Mouse (Mus musculus) ES-E14 (cell line): Measurements from ENCODE around the gene Gm28048. TPM values are rescaled to one million over a fixed set of nuclear protein-coding genes. Genes with fewer than 3 reads are reported as not detected.

Source experiments
- DNase-seq: peaks from one replicate; pipeline ENCODE4 v3.0.0-alpha.2; 2013; ENCODE audit warnings: low read depth, low spot score
- H3K27ac ChIP-seq: 2 replicates; pipeline ENCODE4 v1.5.1; 2012; ENCODE audit warnings: low read depth, mild to moderate bottlenecking, low read length, moderate library complexity, mixed read lengths; ENCODE audit not compliant: poor library complexity, insufficient read depth, severe bottlenecking
- H3K36me3 ChIP-seq: 2 replicates; pipeline ENCODE4 v1.6.1; 2012; ENCODE audit warnings: mild to moderate bottlenecking, low read length, moderate library complexity, mixed read lengths; ENCODE audit not compliant: control insufficient read depth, poor library complexity, insufficient read depth, severe bottlenecking
- H3K4me1 ChIP-seq, 2 experiments: fragments of 150-350 bp in 1 of 2; sonication (generic) in 1 of 2; 2 replicates each; pipeline ENCODE4 v1.6.1; 2012; ENCODE audit warnings: low read length in 2 of 2, mild to moderate bottlenecking in 1 of 2, mixed read lengths in 1 of 2; ENCODE audit not compliant: control insufficient read depth in 2 of 2, insufficient read depth in 2 of 2, poor library complexity in 1 of 2
- H3K4me3 ChIP-seq, 2 experiments: fragments of 150-350 bp in 1 of 2; sonication (generic) in 1 of 2; 2 replicates each; pipeline ENCODE4 v1.5.1; 2012; ENCODE audit warnings: low read length in 2 of 2, low read depth in 1 of 2, mild to moderate bottlenecking in 1 of 2, mixed read lengths in 1 of 2; ENCODE audit not compliant: insufficient read depth in 1 of 2, poor library complexity in 1 of 2, severe bottlenecking in 1 of 2
- H3K9ac ChIP-seq: 2 replicates; pipeline ENCODE4 v1.6.1; 2012; ENCODE audit warnings: low read depth, mild to moderate bottlenecking, low read length, mixed read lengths; ENCODE audit not compliant: poor library complexity, insufficient read depth, severe bottlenecking
- H3K9me3 ChIP-seq: fragments of 150-350 bp; sonication (generic); 2 replicates; pipeline ENCODE4 v1.6.1; 2012; ENCODE audit warnings: low read depth, mild to moderate bottlenecking, low read length; ENCODE audit not compliant: control insufficient read depth, insufficient read depth
- CHD2 ChIP-seq: IDR thresholded peaks from 2 replicates; pipeline ENCODE4 v1.6.1; 2014; ENCODE audit warnings: mild to moderate bottlenecking, low read depth, low read length, inconsistent platforms
- HCFC1 ChIP-seq: IDR thresholded peaks from 2 replicates; pipeline ENCODE4 v1.6.1; 2012; ENCODE audit warnings: low read length, inconsistent platforms, borderline replicate concordance; ENCODE audit not compliant: insufficient read depth
- MAFK ChIP-seq: IDR thresholded peaks from 2 replicates; pipeline ENCODE4 v1.6.1; 2014; ENCODE audit warnings: mild to moderate bottlenecking, low read depth, low read length, inconsistent platforms; ENCODE audit not compliant: insufficient read depth
- ZC3H11A ChIP-seq: IDR thresholded peaks from 2 replicates; pipeline ENCODE4 v1.6.1; 2012; ENCODE audit warnings: low read depth, mild to moderate bottlenecking, inconsistent platforms, low read length, borderline replicate concordance
- ZNF384 ChIP-seq: IDR thresholded peaks from 2 replicates; pipeline ENCODE4 v1.6.1; 2012; ENCODE audit warnings: low read depth, low read length, inconsistent platforms
- in situ Hi-C, 2 experiments: fragments of 600-800 bp; cut with MboI; formaldehyde crosslinking; loops; one replicate each; pipeline ENCODE4 v1.15.1; 2025; ENCODE audit warnings: low sequenced_read_pairs in 2 of 2, inconsistent platforms in 1 of 2; ENCODE audit not compliant: unreplicated experiment in 2 of 2
- total RNA-seq: library from RNA; depleted of rRNA; stranded (reverse); fragments of 300-350 nt; gene quantifications from 2 replicates; pipeline ENCODE4 v1.2.3, GENCODE M21; 2012

Gene Gm28048
- total RNA-seq, 1 experiment: 16.3 TPM

- TF ChIP-seq MAFK: no peak
- no peak for TF ChIP-seq HCFC1
- TF ChIP-seq ZNF384: no peak
- TF ChIP-seq ZC3H11A: no peak
- no peak for TF ChIP-seq CHD2
- H3K4me1 ChIP-seq: peaks cover 21 to 22% of the 10 kb centered on the region in 2 experiments
- no peak overlapping the region for H3K27ac ChIP-seq
- in situ Hi-C loops: no loop called here
- DNase-seq: no peak
- H3K4me3 ChIP-seq: no peak overlapping the region
- peaks cover 25% of the 10 kb centered on the region for H3K36me3 ChIP-seq
- no peaks in the 10 kb centered on the region for H3K9me3 ChIP-seq
- no peak overlapping the region for H3K9ac ChIP-seq
Observed at GRCm38 (mm10) chr11:22836269-22836668, 145.6 kb downstream of the Gm28048 start.

- no peak for DNase-seq
- Histone ChIP-seq H3K9ac (no peak overlapping the region; the same call in 1 of the 2 replicates), H3K4me3 (no peak overlapping the region), H3K4me1 (peaks cover 27 to 30% of the 10 kb centered on the region in 2 experiments), H3K27ac (peak overlapping the region; percentile 37), H3K36me3 (peaks cover 24% of the 10 kb centered on the region), H3K9me3 (no peaks in the 10 kb centered on the region)
- in situ Hi-C loops: no loop called here
- TF ChIP-seq ZNF384 (no peak), MAFK (no peak), CHD2 (no peak), HCFC1 (no peak), ZC3H11A (no peak)
Observed at GRCm38 (mm10) chr11:22832600-22832999, 149.3 kb downstream of the Gm28048 start.

- no peak overlapping the region for H3K4me3 ChIP-seq
- H3K9me3 ChIP-seq: no peaks in the 10 kb centered on the region
- in situ Hi-C loops: no loop called here
- H3K36me3 ChIP-seq: peaks cover 21% of the 10 kb centered on the region
- H3K4me1 ChIP-seq: peaks cover 27 to 30% of the 10 kb centered on the region in 2 experiments
- H3K9ac ChIP-seq: no peak overlapping the region
- H3K27ac ChIP-seq: peak overlapping the region; percentile 28; the same call in 1 of the 2 replicates
- TF ChIP-seq HCFC1 (no peak), CHD2 (no peak), ZC3H11A (no peak), ZNF384 (no peak), MAFK (no peak)
- no peak for DNase-seq
Observed at GRCm38 (mm10) chr11:22831916-22832315, 150.0 kb downstream of the Gm28048 start.

GRCm38 (mm10) chr11:22830684-22831083, 151.2 kb downstream of the Gm28048 start:
- peaks cover 27% of the 10 kb centered on the region in 2 experiments for H3K4me1 ChIP-seq
- peaks cover 11% of the 10 kb centered on the region; the same call in 1 of the 2 replicates for H3K36me3 ChIP-seq
- peak overlapping the region; percentile 54 for H3K9ac ChIP-seq
- peak overlapping the region; percentile 4 to 14; a peak in 3 of 4 replicates for H3K4me3 ChIP-seq
- DNase-seq: no peak
- in situ Hi-C loops: no loop called here
- TF ChIP-seq CHD2 (no peak), MAFK (no peak), ZNF384 (no peak), ZC3H11A (no peak), HCFC1 (no peak)
- no peaks in the 10 kb centered on the region; the same call in 1 of the 2 replicates for H3K9me3 ChIP-seq
- H3K27ac ChIP-seq: peak overlapping the region; percentile 92

GRCm38 (mm10) chr11:22830179-22830611, 151.7 kb downstream of the Gm28048 start:
- H3K4me3 ChIP-seq: peak overlapping the region; percentile 4 to 14; a peak in 2 of 4 replicates
- H3K4me1 ChIP-seq: peaks cover 26 to 27% of the 10 kb centered on the region in 2 experiments
- in situ Hi-C loops: no loop called here
- peak overlapping the region; percentile 54; the same call in 1 of the 2 replicates for H3K9ac ChIP-seq
- no peaks in the 10 kb centered on the region; the same call in 1 of the 2 replicates for H3K9me3 ChIP-seq
- 0 out of 2 replicates have a peak, but pooled peaks have one; percentile 47 for TF ChIP-seq CHD2
- TF ChIP-seq MAFK: 0 out of 2 replicates have a peak, but pooled peaks have one; percentile 20
- TF ChIP-seq ZC3H11A: no peak
- TF ChIP-seq HCFC1: no peak
- TF ChIP-seq ZNF384: no peak
- peak overlapping the region; percentile 92 for H3K27ac ChIP-seq
- H3K36me3 ChIP-seq: peaks cover 10% of the 10 kb centered on the region; the same call in 1 of the 2 replicates
- DNase-seq: peak; percentile 51
